Mouse (Mus musculus) embryonic fibroblast, embryonic 13.5 days (primary cell): Measurements from ENCODE around the gene Ambra1.

ENCODE experiments used
- CTCF ChIP-seq: IDR thresholded peaks from 2 replicates; pipeline ENCODE4 v1.5.1; 2011; ENCODE audit warnings: mild to moderate bottlenecking, control low read depth, low read length, moderate library complexity, borderline replicate concordance; ENCODE audit not compliant: insufficient read depth
- POLR2A ChIP-seq: IDR thresholded peaks from 2 replicates; pipeline ENCODE4 v1.6.1; 2011; ENCODE audit warnings: low read depth, mild to moderate bottlenecking, control low read depth, low read length, moderate library complexity

DNA sequence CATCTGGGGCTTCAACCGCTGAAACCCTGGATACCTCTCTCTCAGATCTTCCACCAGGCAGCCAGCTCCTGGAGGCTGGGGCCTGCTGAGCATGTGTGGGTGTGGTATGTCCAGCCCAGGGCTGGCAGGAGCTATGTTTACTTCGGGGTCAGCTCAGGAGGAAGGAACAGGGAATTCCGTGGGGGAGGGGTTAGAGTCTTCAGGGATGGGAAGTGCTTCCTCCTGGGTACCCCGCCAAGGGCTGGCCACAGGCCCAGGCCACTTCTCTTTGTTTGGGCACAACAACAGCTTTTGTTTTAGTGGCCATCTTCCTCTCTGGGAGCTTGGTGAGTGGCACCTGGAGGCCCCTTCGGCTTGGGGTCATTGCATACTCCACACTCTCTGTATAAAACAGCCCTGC, 223.9 kb downstream of the Ambra1 start:
- TF ChIP-seq CTCF = no peak
- no peak for TF ChIP-seq POLR2A
